Mouse (Mus musculus) kidney, postnatal 14 days (tissue): ENCODE measurements around the gene Best3.
"Not testable (repeated sequence)": the region's sequence is repeated elsewhere in the genome, so short reads cannot be mapped to it uniquely, and the experiment has no call there.

ENCODE experiments used
- DNase-seq: peaks from one replicate; pipeline ENCODE4 v3.0.0; 2022; ENCODE audit warnings: mixed read lengths

Gene Best3

DNA sequence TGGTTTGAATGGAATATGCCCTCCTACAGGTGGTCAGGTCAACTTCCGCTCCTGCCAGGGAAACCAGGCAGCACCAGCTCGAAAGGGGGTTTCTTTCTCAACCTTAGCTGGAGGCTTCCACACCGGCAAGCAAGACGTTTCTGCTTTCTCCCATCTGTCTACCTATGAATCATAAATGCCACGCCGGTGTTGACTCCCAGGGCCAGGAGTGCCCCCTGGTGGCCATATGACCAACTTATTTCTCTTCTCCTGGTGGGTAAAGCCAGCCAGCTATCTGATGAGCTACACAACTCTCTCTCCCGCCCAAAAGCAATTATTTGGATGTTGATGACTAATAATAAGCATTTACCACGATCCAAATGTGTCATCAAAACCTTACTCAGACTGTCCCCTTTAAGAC is 47.7 kb downstream of the Best3 start:
- peak; percentile 86 for DNase-seq

DNA sequence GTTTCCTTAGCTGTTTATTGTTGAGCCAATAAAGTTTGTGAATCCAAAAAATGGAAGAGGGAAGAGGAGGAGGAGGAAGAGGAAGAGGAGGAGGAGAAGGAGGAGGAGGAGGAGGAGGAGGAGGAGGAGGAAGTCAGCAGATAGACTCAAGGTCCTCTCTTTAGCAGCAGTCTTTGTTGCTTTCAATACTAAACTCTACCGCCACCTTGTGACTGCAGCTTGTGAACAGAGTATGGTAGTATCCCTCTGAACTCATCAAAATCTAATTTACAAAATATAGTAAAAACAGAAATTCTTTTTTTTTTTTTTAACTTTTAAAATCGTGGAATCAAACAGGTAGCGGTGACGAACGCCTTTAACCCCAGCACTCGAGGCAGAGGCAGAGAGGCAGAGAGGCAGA is 54.2 kb downstream of the Best3 start:
- DNase-seq, result no peak

- DNase-seq, result no peak
These were observed 56.2 kb downstream of the Best3 start for GRCm38 (mm10) chr10:117042295-117042694.

DNA sequence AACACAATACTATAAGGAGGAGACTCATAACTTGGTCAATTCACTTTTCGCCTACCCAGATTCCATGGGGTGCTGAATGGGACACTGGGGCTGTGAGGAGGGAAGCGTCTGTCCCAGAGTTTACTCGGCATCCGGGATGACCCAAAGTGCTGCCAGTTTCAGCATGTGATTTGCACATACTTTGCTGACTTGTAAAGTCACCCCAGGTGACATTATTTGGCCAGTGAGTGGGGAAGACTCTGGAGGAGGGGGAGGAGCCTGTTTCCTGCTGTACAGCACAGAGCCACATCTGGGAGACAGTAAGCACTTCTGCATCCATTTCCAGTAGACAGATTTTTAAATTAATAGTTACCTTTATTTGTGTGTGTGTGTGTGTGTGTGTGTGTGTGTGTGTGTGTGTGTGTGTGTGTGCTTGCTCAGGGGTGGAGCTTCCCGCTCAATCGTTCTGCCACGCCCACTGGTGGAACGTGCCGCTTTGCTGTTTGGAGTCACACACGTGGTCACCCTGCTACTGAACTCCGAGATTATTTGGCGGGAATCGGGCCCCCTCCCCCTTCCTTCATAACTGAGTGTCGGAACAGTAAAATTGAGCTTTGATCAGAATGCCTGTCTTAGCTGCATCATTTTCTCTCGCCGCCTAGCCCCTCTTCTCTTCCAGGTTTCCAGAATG is 57.5 kb downstream of the Best3 start:
- DNase-seq, result not testable (repeated sequence)

DNA sequence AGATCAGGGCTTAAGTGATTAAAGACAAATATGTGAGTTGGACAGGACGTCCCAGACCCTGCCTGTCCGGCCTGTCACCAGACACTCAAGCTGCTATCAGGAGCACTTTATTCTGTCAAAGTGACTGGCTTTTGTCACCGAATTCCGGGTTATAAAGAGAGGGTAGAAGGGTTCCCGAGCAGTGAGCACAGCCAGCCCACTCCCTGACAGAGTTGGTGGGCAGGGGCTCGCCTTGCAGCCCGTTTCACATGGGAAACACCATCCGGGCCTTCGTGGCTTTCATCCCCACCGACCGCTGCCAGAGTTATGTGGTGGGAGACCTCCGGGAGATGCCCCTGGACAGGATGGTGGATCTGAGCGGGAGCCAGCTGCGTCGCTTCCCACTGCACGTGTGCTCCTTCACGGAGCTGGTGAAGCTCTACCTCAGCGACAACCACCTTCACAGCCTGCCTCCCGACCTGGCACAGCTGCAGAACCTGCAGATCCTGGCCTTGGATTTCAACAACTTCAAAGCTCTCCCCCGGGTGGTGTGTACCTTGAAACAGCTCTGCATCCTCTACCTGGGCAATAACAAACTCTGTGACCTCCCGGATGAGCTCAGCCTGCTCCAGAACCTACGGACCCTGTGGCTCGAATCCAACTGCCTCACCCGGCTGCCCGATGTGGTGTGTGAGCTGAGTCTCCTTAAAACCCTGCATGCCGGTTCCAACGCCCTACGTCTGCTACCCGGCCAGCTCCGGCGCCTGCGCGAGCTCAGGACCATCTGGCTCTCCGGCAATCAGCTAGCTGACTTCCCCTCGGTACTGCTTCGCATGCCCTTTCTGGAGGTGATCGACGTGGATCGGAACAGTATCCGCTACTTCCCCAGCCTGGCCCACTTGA is 59.3 kb downstream of the Best3 start, which contains the start of gene Lrrc10:
TSS of gene Lrrc10 (plus strand) at position 167 of the 882 bp plus-strand sequence.
- no peak for DNase-seq

- no peak for DNase-seq
These were observed 63.1 kb downstream of the Best3 start for GRCm38 (mm10) chr10:117049253-117049652.

DNA sequence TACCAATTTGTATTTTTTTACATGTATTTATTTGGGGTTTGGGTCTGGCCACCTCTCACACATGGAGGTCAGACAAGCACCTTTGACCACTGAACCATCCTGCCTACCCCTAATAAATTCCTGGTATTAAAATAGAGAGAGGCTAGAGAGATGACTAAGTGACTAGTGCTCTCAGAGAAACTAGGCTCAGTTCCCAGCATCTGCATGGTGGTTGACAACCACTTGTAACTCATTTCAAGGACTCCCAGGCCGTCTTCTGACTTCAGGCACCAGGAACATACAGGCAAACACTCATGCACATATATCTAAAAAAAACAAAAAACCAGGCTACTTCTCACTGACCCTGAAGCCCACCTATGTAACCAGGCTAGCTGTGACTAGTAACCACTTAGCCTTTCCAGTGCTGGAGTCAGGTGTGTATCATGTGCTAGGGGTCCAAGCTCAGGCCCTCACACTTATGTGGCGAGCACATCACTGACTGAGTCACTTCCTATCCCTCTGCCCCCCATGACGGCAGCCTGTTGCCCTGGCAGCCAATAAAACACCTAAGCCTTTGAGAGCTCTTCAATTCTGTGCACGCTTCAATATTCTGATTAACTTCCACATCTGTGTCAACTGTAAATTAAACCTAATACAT is 64.0 kb downstream of the Best3 start:
- no peak for DNase-seq

GRCm38 (mm10) chr10:117055668-117056067 is 69.6 kb downstream of the Best3 start:
- DNase-seq, result no peak

GRCm38 (mm10) chr10:117062894-117063253 is 76.8 kb downstream of the Best3 start:
- no peak for DNase-seq

- DNase-seq, result peak; percentile 95
These were observed 77.3 kb downstream of the Best3 start, which contains the start of gene Cct2 for GRCm38 (mm10) chr10:117063254-117064021. Gene Cct2 (minus strand): TSS chr10:117063814.

GRCm38 (mm10) chr10:117064076-117064475 is 78.0 kb downstream of the Best3 start:
- DNase-seq, result no peak

- no peak for DNase-seq
These were observed 83.0 kb downstream of the Best3 start for GRCm38 (mm10) chr10:117069109-117069508.

- DNase-seq, result no peak
These were observed 86.2 kb downstream of the Best3 start for GRCm38 (mm10) chr10:117072191-117072888.

DNA sequence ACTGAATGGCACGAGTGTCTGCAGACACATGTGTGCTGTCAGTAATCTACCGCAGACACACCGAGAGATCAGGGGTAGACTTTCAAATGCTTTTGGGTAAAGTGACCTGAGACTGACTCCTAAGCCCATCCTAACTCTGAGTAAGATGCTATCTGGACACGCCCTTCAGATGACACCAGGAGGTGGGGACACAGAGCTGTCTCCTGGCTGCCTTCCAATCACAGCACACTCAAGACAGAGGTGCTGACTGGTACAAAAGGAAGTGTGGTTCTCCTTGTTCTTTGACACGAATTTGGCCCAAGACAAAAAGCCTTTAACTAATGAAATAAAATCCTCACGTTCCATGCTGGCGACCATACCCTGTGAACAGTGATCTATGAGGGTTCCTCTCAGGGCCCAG is 87.1 kb downstream of the Best3 start:
- DNase-seq, result no peak
